Mouse (Mus musculus) lung, postnatal 36 days (tissue): ENCODE measurements around the gene Nek1.
"Not testable (repeated sequence)": the region's sequence is repeated elsewhere in the genome, so short reads cannot be mapped to it uniquely, and the experiment has no call there.

Source experiments
- DNase-seq: peaks from one replicate; pipeline ENCODE4 v3.0.0; 2022; ENCODE audit warnings: mixed read lengths

The Nek1 gene

DNA sequence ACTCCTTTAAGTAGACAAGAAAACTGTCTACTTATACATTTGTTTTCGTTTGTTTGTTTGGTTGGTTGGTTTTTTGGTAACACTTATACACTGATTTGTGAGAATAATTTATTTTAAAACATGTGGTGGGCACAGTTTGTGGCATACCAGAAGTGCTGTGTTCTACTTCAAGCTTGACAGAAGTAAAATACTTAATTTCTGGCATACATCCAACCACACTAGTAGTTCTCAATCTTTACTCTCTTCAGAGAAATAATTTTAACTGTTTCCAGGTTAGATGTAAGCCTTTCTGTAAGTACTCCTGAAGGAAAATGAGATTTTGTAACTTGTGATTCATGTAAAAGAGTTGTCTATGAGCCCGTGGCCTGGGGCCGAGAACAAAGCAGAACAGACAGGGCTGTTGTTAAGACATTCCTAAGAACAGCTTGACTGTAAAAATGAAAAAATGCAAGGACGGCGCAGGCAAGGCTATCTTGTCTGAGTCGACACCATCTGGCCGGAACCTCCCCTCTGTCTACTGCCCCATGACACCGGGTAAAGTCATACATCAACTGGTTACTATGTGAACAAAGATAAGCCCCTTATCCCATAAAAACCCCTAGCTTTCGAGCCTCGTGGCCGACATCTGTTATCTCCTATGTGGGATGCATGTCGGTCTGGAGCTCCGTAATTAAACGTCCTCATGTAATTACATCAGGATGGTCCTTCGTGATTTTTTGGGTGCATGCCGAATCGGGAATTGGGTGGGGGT, 8.6 kb upstream of the Nek1 start:
- DNase-seq: not testable (repeated sequence)

DNA sequence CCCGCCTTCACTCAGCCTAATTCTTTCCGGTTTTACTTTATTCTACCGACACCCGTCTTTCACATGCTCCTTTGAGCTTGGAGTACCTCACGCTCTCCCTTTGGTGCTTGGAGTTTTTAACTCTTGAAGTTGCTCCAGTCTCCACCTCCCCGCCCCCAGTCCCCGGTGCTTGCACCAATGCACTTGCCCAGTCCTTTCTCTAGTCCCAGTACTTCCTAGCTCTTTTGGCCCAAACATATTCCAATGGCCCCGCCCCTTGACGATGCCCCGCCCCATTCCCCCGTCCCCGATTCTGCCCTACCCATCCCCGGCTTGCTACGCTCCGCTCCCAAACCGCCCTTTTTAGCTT, 460 bp upstream of the Nek1 start:
- peak; percentile 89 for DNase-seq

DNA sequence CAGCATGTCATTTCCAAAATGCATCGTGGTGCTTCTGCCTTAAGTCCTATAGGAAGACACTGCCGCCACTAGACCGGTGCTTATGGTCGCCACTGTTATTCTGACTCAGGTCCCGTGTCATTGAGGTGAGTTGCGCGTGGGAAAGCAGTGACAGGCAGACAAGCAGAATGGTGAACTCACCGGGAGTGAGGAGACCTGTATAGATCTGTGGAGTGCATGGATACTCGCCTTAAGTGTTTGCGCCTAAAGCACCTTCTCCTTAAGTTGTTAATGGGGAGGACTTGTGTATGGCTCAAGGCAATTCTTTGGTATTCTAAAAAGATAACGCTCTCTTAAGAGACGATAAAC, 618 bp downstream of the Nek1 start:
- no peak for DNase-seq

DNA sequence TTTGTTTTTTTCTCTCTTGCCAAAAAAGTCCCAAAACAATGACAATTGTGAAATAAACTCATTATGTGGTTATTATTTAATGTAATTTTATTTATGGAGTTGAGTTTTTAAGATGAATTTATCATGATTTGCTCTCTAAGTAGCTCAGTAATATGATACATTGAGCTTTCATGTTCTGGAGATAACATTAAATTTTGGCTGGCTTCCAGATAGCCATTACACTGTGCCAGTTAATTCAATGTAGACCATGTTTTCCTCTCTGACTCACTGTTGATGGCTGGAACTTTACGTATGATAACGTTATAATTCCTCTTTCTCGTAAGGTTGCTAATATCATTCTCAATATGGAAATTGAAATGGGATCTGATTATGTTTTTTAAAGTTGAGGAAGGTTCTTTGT, 3.5 kb downstream of the Nek1 start:
- DNase-seq: no peak

DNA sequence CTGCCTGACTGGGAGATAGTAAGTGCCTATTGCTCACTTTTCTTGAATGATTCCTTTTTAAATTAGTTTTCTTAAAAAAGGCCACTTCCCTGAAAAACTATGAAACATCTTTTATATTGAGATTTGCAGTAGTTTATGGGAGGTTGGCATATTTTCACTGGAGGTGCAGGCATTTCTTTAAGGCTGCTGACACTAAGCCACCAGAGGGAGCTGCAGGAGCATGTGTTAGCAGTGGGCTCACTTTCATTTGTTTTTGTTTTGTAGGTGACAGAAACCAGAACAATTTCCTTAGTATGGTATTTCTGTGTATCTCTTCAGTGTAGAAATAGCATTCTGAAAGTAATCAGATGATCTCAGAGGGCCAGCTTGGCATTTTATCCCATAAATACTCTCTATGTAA, 49.0 kb downstream of the Nek1 start:
- DNase-seq: peak; percentile 75

DNA sequence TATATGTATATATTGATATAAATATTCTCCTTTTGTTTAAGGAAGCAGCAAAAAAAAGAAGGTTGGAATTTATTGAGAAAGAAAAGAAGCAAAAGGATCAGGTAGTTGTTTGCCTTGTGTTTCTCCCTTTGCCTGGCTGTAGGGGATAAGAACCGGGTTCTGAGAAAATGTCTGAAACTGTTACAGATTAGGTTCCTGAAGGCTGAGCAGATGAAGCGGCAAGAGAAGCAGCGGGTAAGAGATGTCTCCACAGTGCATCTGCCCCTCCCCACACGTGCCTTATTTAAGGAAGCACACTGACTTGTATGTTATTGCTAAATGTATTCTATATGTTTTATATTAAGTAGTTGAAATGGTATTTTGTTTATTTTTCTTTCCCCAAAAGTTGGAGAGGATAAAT, 50.9 kb downstream of the Nek1 start:
- no peak for DNase-seq

DNA sequence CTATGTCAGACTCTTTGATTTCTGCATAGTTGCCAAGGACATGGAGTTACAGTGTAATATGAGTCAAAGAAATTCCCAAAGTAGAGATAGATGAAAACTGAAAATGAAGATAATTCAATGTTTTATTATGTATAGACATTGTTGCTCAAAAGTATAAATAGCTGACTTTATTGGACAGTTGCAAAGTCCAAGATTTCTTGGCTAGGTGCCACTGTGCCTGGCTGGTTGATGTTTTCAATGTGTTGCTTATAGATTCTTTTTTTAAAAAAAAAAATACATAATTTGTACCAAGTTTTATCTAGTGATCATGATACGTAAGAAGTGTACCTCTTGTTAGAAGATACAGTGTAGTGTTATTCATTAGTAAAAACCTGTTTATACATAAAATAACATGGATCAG, 53.8 kb downstream of the Nek1 start:
- DNase-seq: no peak

DNA sequence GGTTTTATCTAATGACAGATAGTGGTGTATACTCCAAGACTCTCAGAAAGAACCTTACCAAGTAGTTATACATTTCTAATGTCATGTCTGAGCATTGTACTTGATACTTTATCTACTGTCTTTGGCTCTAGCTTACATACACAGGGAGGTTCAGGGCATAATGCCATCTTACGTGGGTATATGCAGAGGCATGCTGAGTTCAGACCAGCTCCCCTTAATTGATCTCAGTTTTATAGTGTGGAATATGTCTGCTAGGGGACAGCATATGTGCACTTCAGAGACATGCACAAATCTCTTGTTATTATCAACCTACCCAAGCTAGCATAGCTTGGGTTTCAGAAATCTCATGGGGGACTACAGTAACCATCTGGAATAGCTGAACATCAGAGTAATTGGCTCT, 60.0 kb downstream of the Nek1 start:
- DNase-seq: no peak

DNA sequence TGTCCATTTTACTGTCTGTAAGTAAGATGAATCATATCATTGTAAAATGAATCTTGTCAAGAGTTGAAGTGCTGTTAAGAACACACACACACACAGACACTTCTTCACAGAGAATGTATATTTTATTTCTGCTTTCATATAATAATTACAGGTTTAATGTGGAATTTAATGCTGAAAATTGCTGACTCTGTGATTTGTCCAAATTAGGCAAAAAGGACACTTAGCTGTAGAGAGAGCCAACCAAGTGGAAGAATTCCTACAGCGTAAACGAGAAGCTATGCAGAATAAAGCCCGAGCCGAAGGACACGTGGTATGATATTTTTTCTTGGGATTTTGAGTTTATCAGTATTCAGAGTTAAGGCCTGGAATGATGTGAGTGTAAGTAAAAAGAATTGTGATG, 61.3 kb downstream of the Nek1 start:
- no peak for DNase-seq

DNA sequence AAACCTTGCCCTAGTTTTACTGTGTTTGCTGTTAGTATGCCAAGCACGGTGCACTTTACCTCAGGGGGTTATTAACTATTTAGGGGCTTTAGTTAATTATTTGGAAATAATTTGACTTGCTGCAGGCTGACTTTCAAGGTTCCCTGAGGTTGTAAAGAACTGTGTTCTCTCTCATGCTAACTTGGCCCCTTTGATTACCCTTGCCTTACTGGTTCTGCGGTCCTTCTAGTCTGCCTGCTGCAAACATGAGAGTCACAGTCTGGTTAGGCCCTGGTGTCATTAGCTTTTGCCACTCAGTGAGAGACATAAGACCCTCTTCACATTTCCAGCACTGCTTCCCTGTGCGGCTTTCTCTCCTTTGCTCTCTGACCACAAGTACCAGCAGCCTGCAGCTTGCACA, 64.0 kb downstream of the Nek1 start:
- DNase-seq: no peak

DNA sequence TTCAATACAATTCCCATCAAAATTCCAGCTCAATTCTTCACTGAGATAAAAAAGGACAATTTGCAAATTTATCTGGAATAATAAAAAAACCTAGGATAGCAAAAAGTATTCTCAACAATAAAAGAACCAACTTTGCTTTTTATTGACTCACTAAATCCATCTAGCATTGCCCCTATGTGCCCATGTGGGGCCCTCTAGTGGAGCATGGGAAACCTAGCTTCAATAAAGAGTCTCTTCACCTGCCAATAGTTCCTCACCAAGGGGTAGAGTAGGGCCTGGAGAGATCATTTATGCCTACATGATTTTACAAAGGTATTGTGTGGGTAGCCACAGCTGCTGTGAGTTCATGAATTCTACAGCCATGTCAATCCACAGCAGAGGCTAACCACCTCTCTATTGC, 66.1 kb downstream of the Nek1 start:
- DNase-seq: peak; percentile 3

DNA sequence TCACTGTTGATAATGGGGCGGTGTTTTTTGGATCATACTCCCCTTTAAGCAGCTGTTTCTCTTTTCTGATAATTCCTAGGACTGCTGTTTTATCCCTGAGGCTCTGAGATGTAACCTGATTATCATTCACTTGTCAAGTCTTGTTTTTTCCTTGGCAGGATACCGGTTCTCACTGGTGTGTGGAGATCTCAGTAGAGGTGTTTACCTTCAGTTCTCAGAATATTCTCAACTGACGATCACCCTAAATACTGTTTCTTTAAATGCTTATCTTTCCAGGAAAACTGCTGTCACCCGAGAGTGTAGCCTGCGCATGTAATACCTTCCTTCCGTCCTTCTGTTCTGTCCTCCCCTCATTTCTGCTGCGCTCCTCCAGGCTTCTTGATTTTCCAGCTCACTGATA, 67.4 kb downstream of the Nek1 start:
- no peak for DNase-seq

DNA sequence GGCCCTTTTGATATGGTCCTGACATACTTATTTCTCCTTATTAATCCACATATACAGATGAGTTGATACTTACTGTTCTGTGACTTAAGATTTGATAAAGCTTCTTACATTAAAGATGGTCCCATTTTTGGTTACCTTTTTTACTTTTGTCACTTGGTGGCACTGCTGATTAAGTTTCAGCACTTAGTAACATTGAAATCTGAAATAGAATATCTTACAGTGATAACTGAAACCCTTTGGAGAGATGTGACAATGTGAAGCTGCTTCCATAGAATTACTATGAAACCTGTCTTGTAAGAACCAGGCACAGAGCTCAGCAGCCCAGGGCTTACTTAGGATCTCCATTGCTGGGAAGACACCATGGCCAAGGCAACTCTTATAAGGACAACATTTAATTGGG, 82.1 kb downstream of the Nek1 start:
- peak; percentile 39 for DNase-seq

DNA sequence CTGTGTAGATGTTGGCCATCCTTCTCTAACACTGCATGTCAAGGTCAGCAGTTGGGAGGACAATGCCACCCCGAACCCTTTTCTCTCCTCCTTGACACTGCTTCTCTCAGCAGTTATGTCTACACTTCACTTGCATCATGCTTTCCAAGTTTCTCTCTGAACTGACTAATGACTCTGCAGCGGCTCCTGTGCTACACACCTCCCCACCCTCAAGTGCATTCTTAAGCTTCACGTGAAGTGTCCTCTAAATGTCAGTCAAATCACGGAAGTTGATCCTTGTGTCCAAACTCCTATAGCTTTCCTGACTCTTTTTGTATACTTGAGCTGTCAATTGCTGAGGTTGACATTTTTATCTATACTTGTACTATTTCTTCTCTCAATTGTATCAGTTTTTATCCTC, 117.5 kb downstream of the Nek1 start:
- peak; percentile 54 for DNase-seq

DNA sequence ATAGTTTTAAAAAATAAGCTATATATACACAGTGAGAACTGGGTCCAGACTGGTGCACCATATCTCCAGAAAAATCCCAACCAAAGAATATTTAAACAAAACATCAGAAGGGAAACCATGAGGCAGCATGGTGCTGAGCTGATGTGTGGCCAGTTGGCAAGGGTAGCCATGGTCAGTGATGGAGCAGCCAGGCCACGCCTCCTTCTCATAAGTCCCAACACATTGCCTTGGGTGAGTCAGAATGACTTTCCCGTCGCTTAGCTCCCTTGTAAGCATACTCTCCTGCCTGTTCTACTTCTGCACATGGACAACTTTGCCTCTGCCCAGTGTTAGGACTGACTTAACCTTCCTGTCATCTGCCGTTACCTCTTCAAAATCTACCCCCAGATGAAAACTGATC, 118.9 kb downstream of the Nek1 start:
- DNase-seq: no peak

DNA sequence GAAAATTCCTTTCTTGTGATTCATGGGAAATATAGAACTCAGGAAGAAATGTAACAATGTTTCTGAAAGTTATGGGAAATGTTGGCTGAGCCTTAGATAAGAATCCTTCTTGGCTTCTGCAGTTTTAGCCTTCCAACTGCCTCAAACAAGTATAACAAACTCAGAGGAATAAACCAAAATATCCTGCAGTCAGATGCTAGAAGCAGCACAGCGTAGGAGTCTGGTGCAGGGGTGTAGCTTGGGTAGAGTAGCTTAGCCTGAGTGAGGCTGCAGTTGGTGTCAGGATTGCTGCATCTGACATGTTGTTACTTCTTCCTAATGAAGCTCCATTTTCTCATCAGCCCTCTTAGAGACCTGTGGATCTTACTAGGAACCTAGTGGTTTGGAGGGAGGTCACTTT, 128.6 kb downstream of the Nek1 start:
- no peak for DNase-seq

DNA sequence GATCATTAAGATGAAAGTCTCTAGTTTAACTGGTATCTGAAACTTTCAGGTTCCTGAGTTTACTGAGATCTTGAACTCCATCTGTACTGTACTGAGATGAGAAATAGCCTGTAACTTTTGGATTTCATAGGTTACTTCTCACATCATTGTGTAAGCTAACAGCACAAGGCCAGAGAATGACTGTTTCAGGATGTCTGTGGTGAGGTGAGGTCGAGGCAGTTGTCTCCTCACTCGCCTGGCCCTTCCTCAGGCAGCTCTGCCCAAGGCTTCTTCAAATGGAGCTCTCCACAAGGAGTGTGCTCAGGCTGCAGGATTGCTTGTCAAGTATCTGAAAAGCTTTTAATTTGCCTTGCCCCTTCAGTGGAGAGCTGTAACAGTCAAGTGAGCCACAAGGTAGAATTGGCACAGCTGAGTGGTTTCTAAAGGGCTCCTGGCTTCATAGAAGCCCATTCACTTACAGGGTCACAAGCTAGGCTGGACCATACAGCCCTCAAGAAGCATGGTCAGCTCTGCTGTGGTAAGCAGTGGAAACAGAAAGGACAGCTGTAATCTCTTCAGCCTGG, 134.4 kb downstream of the Nek1 start:
- peak; percentile 79 for DNase-seq

DNA sequence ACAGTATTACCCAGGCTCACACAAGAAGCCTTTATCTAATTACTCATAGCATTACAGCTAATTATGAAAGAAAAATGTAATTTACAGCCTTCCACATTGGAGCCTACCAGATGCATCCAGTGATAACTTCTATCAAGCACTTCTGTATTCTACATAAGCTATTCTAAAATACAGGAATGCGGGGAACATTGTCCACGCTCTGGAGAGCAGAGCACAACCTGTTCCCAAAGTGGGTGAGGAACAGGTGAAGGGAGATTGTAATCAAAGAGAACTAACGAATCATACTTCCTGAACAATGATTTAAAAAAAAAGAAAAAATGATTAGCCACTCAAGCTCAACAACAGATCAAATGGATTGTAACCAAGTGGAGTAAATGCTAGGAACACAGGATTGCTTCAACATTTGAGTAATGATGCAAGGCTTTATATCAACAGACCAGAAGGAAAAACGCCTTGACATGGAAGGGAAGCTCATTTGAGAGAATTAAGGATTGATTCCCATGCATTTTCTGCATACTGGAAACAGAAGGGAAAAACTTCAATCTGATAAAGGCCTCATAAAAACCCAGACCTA, 139.7 kb downstream of the Nek1 start:
- peak; percentile 26 for DNase-seq

DNA sequence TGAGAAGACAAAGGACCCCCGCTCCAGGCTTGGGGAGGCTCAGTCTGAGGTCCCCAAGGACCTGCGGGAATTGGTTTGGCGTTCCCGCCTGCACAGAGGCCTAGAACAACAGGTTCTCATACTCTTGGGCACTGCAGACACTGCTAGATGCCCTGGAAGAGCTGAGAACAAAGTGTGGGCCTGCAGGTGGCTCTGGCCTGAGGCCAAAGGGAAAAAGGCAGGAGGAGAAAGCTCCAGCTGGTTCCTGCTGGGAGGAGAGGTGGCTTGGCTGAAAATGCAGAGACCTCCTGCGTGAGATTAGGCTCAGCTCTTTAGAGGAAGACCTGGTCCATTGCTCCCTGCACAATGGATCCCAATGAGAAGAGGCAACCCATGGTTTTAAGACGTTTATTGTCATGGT, 148.9 kb downstream of the Nek1 start:
- DNase-seq: no peak

DNA sequence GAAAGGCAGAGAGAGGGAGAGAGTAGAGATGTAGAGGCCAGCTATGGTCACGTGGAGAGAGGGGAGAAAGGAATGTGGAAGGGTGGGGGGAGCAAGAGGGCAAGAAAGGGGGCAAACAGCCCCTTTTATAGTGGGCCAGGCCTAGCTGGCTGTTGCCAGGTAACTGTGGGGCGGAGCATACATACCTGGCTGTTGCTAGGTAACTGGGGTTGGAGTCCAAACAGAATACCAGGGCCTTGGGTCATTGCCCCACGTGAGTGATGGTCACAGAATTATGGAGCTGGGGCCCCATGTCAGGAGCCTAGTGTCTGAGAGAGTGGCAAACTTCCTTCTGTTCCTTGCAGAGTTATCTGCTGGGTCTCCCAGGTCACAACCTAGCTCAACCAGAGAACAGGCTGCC, 149.3 kb downstream of the Nek1 start:
- peak; percentile 11 for DNase-seq

DNA sequence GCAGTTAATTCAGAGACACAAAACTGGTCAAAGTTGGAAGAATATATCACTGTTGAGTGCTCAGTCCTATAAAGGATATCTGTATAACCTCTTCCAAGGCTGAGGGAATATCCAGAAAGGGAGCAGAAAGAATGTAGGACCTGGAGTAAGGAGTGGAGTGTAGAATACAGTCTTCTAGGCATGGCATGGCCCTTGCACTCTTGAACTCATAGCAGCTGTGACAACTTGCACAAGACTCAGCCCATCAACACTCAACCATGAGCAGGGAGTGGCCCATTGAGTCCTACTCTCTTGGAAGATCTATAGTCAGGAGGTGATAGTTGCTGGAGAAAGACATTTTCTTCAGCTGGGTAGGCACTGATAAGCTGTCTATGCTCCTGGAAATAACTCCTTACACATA, 149.8 kb downstream of the Nek1 start:
- no peak for DNase-seq

DNA sequence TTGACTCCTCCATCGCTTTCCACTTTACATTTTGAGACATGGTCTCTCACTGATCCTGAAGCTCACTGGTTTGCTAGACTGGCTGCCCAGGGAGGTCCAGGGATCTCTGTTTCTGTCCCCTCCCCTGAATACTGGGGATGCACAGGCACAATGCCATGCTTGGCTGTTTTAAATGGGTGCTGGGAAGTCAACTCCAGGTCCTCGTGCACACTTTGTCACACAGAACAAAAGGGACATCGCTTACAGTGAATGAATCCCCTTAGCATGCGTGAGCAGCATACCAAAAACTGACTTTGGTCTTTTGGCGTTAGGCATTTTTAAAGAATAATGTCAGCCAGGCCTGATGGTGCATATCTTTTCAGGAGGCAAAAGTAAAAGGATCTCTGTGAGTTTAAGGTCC, 155.7 kb downstream of the Nek1 start:
- DNase-seq: no peak

DNA sequence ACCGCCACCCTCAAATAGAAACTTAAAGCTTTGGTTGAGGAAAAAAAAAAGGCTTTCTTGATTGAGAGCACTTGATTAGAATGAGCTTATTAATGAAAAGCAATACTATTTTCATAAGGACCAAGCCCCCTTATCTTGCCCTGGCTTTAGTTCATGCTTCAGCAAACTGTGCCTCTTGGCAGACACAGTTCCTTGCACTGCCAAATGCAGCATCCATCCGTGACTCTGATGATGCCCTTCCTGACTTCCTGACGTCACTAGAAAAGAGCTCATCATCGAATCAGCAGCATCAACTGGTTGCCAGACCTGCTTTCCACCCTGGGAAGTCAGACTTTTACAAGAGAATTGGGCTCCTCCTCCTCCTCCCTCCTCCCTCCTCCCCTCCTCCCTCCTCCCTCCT, 157.6 kb downstream of the Nek1 start:
- no peak for DNase-seq

DNA sequence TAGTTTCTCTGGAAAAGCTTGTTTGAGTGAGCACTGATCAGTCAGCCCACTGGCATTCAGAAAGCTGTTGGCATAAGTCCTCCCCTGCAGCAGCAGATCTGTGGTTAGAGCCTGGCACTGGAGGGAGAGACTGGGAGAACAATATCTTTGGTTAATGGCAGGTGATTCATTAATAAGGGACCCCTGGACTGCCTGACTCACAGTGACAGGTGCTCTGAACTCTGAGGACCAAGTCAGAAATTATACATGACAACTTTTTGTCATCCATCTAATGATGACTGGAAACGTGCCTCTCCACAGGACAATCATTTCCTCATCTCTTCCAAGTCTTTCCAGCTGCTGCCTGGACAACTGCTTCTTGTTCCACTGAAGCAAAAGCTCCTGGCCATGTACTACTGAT, 163.4 kb downstream of the Nek1 start:
- DNase-seq: no peak

DNA sequence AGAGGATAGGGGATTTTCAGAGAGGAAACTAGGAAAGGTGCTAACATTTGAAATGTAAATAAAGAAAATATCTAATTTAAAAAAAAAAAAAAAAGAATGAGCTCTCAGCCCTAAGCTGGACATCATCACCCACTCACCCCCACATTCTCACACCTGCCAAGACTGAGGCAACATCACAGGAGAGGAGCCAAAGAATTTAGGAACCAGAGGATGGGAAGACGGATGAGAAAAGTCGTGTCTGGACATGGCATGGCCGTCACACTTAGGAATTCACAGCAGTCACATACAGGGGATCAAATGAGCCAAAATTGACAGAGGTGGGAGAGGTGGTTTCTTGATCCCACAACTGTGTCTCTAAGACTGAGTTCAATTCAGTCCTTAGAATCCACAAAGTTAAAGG, 165.5 kb downstream of the Nek1 start:
- no peak for DNase-seq
